Mouse (Mus musculus) lung, adult 2 months (tissue): Measurements from ENCODE around the gene Rgcc.

Source experiments
- CTCF ChIP-seq: fragments of 200-500 bp; IDR thresholded peaks from 2 replicates; pipeline ENCODE4 v1.5.1; 2011; ENCODE audit warnings: mild to moderate bottlenecking, low read length, control low read depth; ENCODE audit not compliant: insufficient read depth
- POLR2A ChIP-seq: fragments of 200-500 bp; IDR thresholded peaks from 2 replicates; pipeline ENCODE4 v1.6.1; 2011; ENCODE audit warnings: low read depth, mild to moderate bottlenecking, control low read depth, low read length, borderline replicate concordance; ENCODE audit errors: extremely low read depth

GRCm38 (mm10) chr14:79299230-79299629, 2.2 kb downstream of the Rgcc start:
- TF ChIP-seq CTCF: no peak
- no peak; the same call in 1 of the 2 replicates for TF ChIP-seq POLR2A
